ENCODE assay signal across 12 mouse cellular contexts in the genomic region with DNA sequence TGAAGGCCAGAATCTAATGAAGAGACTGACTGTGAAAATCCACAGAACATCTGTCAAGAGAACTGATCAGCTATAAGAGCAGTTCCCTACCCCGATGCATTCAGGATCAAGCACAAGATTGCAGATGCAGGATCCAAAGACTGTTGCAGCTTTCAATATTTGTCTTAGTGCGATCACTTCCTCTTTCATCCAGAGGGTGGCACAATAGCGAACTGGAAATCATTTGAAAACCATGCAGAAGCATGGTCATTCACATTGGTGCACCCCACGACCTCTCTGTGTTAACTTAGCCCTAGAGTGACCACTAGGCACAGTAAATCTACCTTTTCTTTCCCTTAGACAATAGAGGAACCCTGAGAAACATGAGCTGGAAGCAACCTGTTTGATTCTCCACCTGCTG. TPM values are rescaled to one million over a fixed set of nuclear protein-coding genes. Genes with fewer than 3 reads are reported as not detected.
DNase-seq lines count a peak whose midpoint lies in the region; ATAC-seq and TF ChIP-seq lines count a peak whose summit lies in the region.
"Had no signal": no experiment of that assay in that cellular context is flagged by ENCODE, and none has a peak within 500 bp of the region (broad histone marks: within the 10 kb centered on the region; RNA-seq: fewer than 3 reads in every experiment).

No protein-coding gene starts in this region.

- H3K27me3 ChIP-seq in kidney, adult 2 months (replicated peaks; ENCODE audit: control insufficient read depth, insufficient read depth, low read length), result no peaks in the 10 kb centered on the region
- H3K27me3 ChIP-seq in kidney, embryonic 15.5 days, result 0 out of 2 replicates have a peak, but pooled peaks cover 11% of the 10 kb centered on the region
- H3K27me3 ChIP-seq: intestine, embryonic 15.5 days; limb, embryonic 15.5 days had no signal

- TF ChIP-seq CTCF in kidney, adult 2 months (conservative IDR thresholded peaks at IDR 0.05; ENCODE audit: insufficient read depth, insufficient read length, low read depth, low read length), result peak; percentile 16; the same call in 1 of the 2 replicates

- H3K4me2 ChIP-seq in kidney, embryonic 15.5 days, result no peak overlapping the region
- H3K4me2 ChIP-seq: intestine, embryonic 15.5 days; limb, embryonic 15.5 days had no signal

- H3K9me3 ChIP-seq in kidney, embryonic 15.5 days (replicated peaks), result no peaks in the 10 kb centered on the region
- H3K9me3 ChIP-seq: intestine, embryonic 15.5 days; limb, embryonic 15.5 days had no signal

- H3K4me3 ChIP-seq in kidney, adult 2 months (ENCODE audit: insufficient read depth, low read depth, low read length), result no peak overlapping the region
- no peak overlapping the region for H3K4me3 ChIP-seq in kidney, embryonic 15.5 days (replicated peaks)
- H3K4me3 ChIP-seq: intestine, embryonic 15.5 days; limb, embryonic 15.5 days had no signal

- no peak for TF ChIP-seq POLR2A in kidney, adult 2 months (IDR thresholded peaks at IDR 0.05; ENCODE audit: low read depth, low read length)

- no peak overlapping the region for H3K9ac ChIP-seq in kidney, embryonic 15.5 days
- H3K9ac ChIP-seq: intestine, embryonic 15.5 days; limb, embryonic 15.5 days had no signal

- H3K4me1 ChIP-seq in kidney, adult 2 months (ENCODE audit: control insufficient read depth, insufficient read depth, low read length), result no peaks in the 10 kb centered on the region
- no peaks in the 10 kb centered on the region for H3K4me1 ChIP-seq in kidney, embryonic 15.5 days
- H3K4me1 ChIP-seq: intestine, embryonic 15.5 days; limb, embryonic 15.5 days had no signal

- no peak overlapping the region for H3K27ac ChIP-seq in kidney, adult 2 months (ENCODE audit: insufficient read depth, low read depth, low read length)
- no peak overlapping the region for H3K27ac ChIP-seq in kidney, embryonic 15.5 days
- H3K27ac ChIP-seq: intestine, embryonic 15.5 days; limb, embryonic 15.5 days had no signal

- ATAC-seq in kidney, embryonic 15.5 days (replicated peaks; ENCODE audit: low FRiP score), result no peak
- ATAC-seq: intestine, embryonic 15.5 days had no signal

- no peaks in the 10 kb centered on the region for H3K36me3 ChIP-seq in kidney, adult 2 months (ENCODE audit: control insufficient read depth, insufficient read depth, low read length)
- H3K36me3 ChIP-seq in kidney, embryonic 15.5 days, result no peaks in the 10 kb centered on the region
- H3K36me3 ChIP-seq: intestine, embryonic 15.5 days; limb, embryonic 15.5 days had no signal

- DNase-seq in adrenal gland, postnatal 25 days, result peak; percentile 4
- no peak for DNase-seq in adrenal gland, adult 8-10 months
- DNase-seq in kidney, adult 2 months, result no peak
- DNase-seq in right cerebral cortex, adult 18-20 months, result peak; percentile 5
- no peak for DNase-seq in right cerebral cortex, postnatal 25 days
- no peak for DNase-seq in thymus, postnatal 4 days
- DNase-seq in cerebellum, adult 11-12 months, result no peak
- DNase-seq: B cell, adult 2 months had no signal

- WGBS in kidney, adult 2 months, result 38% methylated on average over 4 of the region's 4 CpGs
- 45% methylated on average over 4 of the region's 4 CpGs for WGBS in kidney, embryonic 15.5 days

RNA-seq across cellular contexts. Expression of gene Pak3, which starts 55.8 kb away (rescaled TPM):
- total RNA-seq in adrenal gland, postnatal 25 days (2021), result 18.3 and 19.6 TPM in 2 replicates
- 10 to 100 TPM; 15.5 to 46.4 (median 34.2) TPM for total RNA-seq in adrenal gland, adult 8-10 months (2022)
- polyA plus RNA-seq in kidney, adult 2 months (2012; rRNA removed), result 0.07 and 0.11 TPM in 2 replicates
- 4.8 and 5.8 TPM in 2 replicates for polyA plus RNA-seq in kidney, embryonic 15.5 days (2015; fragmentation: Nextera tagmentation; extraction: Ambion mirVana)
- total RNA-seq: common myeloid progenitor, adult 5-6 weeks had no signal

Comparison
In these comparisons a context has a peak if more than half of its experiments do, and no peak if none do; other contexts are left out.
1. DNase-seq: peak in adrenal gland, postnatal 25 days (single experiment) and right cerebral cortex, adult 18-20 months (single experiment); none in adrenal gland, adult 8-10 months (single experiment), kidney, adult 2 months (single experiment), right cerebral cortex, postnatal 25 days (single experiment), thymus, postnatal 4 days (single experiment) and cerebellum, adult 11-12 months (single experiment).